Mouse (Mus musculus): ENCODE data around the gene Capn12. TPM values are rescaled to one million over a fixed set of nuclear protein-coding genes. Genes with fewer than 3 reads are reported as not detected.
"Not testable (repeated sequence)": the region's sequence is repeated elsewhere in the genome, so short reads cannot be mapped to it uniquely, and the experiment has no call there.

Gene Capn12
- polyA plus RNA-seq, 1 experiment from 2014 or later = 0.80 TPM

DNA sequence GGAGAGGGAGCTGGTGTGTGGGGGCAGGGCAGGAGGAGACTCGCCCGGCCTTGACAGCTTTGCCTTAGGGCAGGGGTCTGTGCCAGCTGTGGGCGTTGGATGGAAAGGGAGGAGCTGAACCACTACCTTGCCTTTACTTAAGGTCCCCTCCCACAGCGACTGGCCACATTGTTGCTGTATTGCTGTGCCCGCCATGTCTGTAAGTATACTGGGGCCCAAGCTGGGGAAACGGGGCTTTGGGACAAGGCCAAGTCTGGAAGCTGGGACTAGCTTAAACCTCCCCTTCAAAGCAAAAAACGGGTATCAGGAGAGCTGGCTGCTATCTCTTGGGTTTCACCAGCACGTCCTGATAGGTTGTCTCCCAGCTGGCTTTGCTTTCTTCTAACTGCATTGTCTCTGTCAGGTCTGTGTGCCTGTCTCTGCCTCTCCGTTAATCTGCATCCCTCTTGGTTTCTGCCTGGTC is 16.9 kb upstream of the Capn12 start:
- ATAC-seq (replicated peaks) = no peak
- 38% methylated on average over 9 of the region's 9 CpGs for WGBS
- Histone ChIP-seq H3K27me3 (no peaks in the 10 kb centered on the region), H3K9ac (replicated peaks) (no peak overlapping the region), H3K36me3 (no peaks in the 10 kb centered on the region), H3K4me3 (no peak overlapping the region), H3K27ac (replicated peaks) (no peak overlapping the region), H3K4me1 (peaks cover 15% of the 10 kb centered on the region), H3K4me2 (replicated peaks) (peak overlapping the region; percentile 16; the same call in 1 of the 2 replicates), H3K9me3 (no peaks in the 10 kb centered on the region)

DNA sequence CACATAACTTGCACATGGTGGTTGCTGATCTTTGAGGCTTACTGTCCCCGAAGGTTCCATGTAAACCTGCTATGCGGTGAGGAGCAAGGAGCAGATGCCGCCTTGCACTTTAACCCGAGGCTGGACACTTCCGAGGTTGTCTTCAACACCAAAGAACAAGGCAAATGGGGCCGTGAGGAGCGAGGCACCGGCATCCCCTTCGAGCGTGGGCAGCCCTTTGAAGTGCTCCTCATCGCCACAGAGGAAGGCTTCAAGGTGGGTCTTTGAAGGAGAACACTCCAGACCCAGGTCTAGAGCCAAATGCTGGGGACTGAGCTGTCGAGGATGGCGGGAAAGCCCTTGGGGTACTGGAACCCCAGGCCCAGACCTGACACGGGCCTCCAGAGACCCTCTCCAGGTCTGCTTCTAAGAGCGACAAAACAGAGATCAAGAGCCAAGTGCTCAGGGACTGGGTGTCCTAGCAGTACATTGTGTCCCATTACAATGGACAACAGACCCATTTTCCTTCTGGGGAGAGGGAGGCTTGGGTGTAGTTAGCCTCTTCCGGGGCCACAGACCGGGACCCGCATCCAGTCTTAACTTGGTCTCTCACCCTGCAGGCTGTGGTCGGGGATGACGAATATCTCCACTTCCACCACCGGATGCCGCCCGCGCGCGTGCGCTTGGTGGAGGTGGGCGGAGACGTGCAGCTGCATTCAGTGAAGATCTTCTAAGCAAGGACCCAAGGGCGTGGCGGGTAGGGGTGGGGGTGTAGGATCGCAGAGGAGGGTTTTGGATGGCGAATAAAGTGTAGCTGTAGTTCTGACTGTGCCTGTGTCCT is 15.5 kb upstream of the Capn12 start:
- Histone ChIP-seq H3K27me3 (no peaks in the 10 kb centered on the region), H3K4me1 (peaks cover 15% of the 10 kb centered on the region), H3K9ac (replicated peaks) (peak overlapping the region; percentile 36), H3K4me3 (peak overlapping the region; percentile 28), H3K9me3 (no peaks in the 10 kb centered on the region), H3K4me2 (replicated peaks) (peak overlapping the region; percentile 47), H3K27ac (replicated peaks) (no peak overlapping the region), H3K36me3 (no peaks in the 10 kb centered on the region)
- peak; percentile 46; the same call in 1 of the 2 replicates for ATAC-seq (replicated peaks)
- WGBS = 46% methylated on average over 33 of the region's 33 CpGs

- Histone ChIP-seq H3K4me2 (replicated peaks) (no peak overlapping the region), H3K4me1 (peaks cover 15% of the 10 kb centered on the region), H3K9me3 (no peaks in the 10 kb centered on the region), H3K36me3 (no peaks in the 10 kb centered on the region), H3K27ac (replicated peaks) (no peak overlapping the region), H3K4me3 (no peak overlapping the region), H3K9ac (replicated peaks) (no peak overlapping the region), H3K27me3 (no peaks in the 10 kb centered on the region)
- no peak for ATAC-seq (replicated peaks)
- WGBS = 92% methylated on average over 28 of the region's 28 CpGs
These were observed 14.3 kb upstream of the Capn12 start for GRCm38 (mm10) chr7:28866769-28867507.

DNA sequence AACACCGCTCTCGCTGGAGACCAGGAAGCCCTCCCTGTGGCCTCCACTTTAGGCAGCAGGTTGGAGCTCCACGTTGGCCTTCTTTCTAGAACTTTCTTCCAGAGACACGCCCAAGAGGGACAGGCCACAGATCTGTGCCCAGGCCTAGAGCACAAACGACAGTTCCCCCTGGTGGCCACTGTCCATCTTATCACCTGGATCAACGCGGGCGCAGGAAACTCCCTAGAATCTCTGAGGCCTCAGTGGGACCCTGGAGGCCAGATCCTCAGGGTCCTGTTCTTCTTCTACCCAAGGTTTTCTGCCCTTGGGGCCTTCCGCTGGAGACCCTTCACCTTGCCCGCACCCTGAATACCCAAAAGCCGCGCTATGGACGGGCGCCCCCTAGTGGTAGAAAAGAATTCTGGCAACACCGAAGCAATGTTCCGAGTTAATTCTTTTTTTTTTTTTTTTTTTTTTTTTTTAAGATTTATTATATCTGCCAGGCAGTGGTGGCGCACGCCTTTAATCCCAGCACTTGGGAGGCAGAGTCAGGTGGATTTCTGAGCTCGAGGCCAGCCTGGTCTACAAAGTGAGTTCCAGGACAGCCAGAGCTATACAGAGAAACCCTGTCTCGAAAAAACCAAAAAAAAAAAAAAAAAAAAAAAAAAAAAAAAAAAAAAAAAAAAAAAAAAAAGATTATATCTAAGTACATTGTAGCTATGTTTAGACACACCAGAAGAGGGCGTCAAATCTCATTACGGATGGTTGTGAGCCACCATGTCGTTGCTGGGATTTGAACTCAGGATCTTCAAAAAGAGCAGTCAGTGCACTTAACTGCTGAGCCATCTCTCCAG is 13.5 kb upstream of the Capn12 start:
- not testable (repeated sequence) for H3K27me3 ChIP-seq; H3K4me2 ChIP-seq (replicated peaks); H3K27ac ChIP-seq (replicated peaks); H3K9ac ChIP-seq (replicated peaks); H3K9me3 ChIP-seq; ATAC-seq (replicated peaks); H3K4me3 ChIP-seq; H3K36me3 ChIP-seq
- 31% methylated on average over 23 of the region's 23 CpGs for WGBS
- peaks cover 15% of the 10 kb centered on the region for H3K4me1 ChIP-seq

- WGBS = 89% methylated on average over 24 of the region's 24 CpGs
- Histone ChIP-seq H3K4me1 (peaks cover 3% of the 10 kb centered on the region; the same call in 1 of the 2 replicates), H3K27ac (replicated peaks) (no peak overlapping the region)
These were observed 10.1 kb upstream of the Capn12 start for GRCm38 (mm10) chr7:28870901-28871664.

GRCm38 (mm10) chr7:28874565-28874964 is 6.7 kb upstream of the Capn12 start:
- 74% methylated on average over 2 of the region's 2 CpGs for WGBS
- H3K36me3 ChIP-seq = no peaks in the 10 kb centered on the region
- H3K27me3 ChIP-seq = no peaks in the 10 kb centered on the region

More at GRCm38 (mm10) chr7:28870901-28871664, 10.1 kb upstream of the Capn12 start:
- no peak overlapping the region for H3K4me2 ChIP-seq (replicated peaks)
- H3K4me3 ChIP-seq = no peak overlapping the region
- no peaks in the 10 kb centered on the region for H3K9me3 ChIP-seq
- no peak for ATAC-seq (replicated peaks)
- no peak overlapping the region for H3K9ac ChIP-seq (replicated peaks)
- H3K27me3 ChIP-seq = no peaks in the 10 kb centered on the region
- no peaks in the 10 kb centered on the region for H3K36me3 ChIP-seq

DNA sequence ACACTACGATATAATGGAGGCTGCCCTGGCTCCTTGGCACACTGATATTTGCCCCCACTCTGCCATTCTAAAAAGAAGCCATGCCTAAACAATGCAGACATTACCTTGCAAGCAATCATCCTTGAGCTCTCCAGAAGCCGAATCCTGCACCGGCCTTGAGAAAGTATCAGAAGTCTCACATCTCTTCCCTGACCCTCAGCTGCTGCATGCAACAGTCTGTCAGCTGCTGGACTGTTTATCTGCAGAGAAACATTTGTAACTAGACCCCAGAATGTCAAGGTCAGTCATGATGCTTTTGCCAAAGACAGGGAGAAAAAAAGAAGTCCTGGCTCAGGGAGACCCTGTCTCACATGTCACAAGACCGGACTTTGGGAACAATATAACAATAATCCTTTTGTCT is 5.1 kb upstream of the Capn12 start:
- 84% methylated on average over 4 of the region's 4 CpGs for WGBS
- ATAC-seq (replicated peaks) = no peak
- no peak overlapping the region for H3K27ac ChIP-seq (replicated peaks)
- H3K4me2 ChIP-seq (replicated peaks) = no peak overlapping the region
- H3K9ac ChIP-seq (replicated peaks) = no peak overlapping the region
- no peaks in the 10 kb centered on the region for H3K4me1 ChIP-seq
- H3K27me3 ChIP-seq = no peaks in the 10 kb centered on the region
- no peaks in the 10 kb centered on the region for H3K9me3 ChIP-seq
- no peak overlapping the region for H3K4me3 ChIP-seq
- H3K36me3 ChIP-seq = no peaks in the 10 kb centered on the region

More at GRCm38 (mm10) chr7:28874565-28874964, 6.7 kb upstream of the Capn12 start:
- no peak for ATAC-seq (replicated peaks)
- H3K4me3 ChIP-seq = no peak overlapping the region
- no peak overlapping the region for H3K27ac ChIP-seq (replicated peaks)
- H3K4me1 ChIP-seq = no peaks in the 10 kb centered on the region
- no peak overlapping the region for H3K9ac ChIP-seq (replicated peaks)
- H3K9me3 ChIP-seq = no peaks in the 10 kb centered on the region
- H3K4me2 ChIP-seq (replicated peaks) = no peak overlapping the region

- H3K9ac ChIP-seq (replicated peaks) = no peak overlapping the region
- no peak overlapping the region for H3K4me2 ChIP-seq (replicated peaks)
- H3K27ac ChIP-seq (replicated peaks) = no peak overlapping the region
- H3K9me3 ChIP-seq = no peaks in the 10 kb centered on the region
- no peak overlapping the region for H3K4me3 ChIP-seq
- H3K27me3 ChIP-seq = no peaks in the 10 kb centered on the region
- H3K36me3 ChIP-seq = no peaks in the 10 kb centered on the region
- H3K4me1 ChIP-seq = no peaks in the 10 kb centered on the region
- WGBS = 90% methylated on average over 7 of the region's 7 CpGs
- no peak for ATAC-seq (replicated peaks)
These were observed 4.1 kb upstream of the Capn12 start for GRCm38 (mm10) chr7:28877155-28877554.

DNA sequence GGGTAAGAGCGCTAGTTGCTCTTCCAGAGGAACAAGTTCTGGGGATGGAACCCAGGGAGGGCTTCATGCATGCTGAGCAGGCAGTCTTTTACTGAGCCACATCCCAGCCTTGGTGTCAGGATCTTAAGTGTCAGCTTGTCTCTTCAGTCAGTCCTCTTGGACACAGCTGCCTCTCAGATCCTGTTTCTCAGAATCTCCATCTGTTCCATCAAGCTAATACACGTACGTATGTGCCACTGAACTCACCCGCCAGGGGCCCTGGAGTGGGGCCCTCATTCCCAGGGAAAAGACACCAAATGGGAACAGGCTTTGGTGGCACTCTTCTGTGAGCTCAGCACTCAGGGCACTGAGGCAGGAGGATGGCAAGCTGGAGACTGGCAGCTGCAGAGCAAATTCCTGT is 3.4 kb upstream of the Capn12 start:
- no peak for ATAC-seq (replicated peaks)
- no peaks in the 10 kb centered on the region for H3K27me3 ChIP-seq

GRCm38 (mm10) chr7:28879606-28880005 is 1.6 kb upstream of the Capn12 start:
- WGBS = 75% methylated on average over 7 of the region's 7 CpGs
- Histone ChIP-seq H3K4me3 (no peak overlapping the region), H3K4me2 (replicated peaks) (no peak overlapping the region), H3K4me1 (no peaks in the 10 kb centered on the region), H3K36me3 (no peaks in the 10 kb centered on the region), H3K27me3 (no peaks in the 10 kb centered on the region), H3K27ac (replicated peaks) (no peak overlapping the region), H3K9ac (replicated peaks) (no peak overlapping the region), H3K9me3 (no peaks in the 10 kb centered on the region)
- ATAC-seq (replicated peaks) = no peak

More for the DNA sequence above, 3.4 kb upstream of the Capn12 start:
- no peak overlapping the region for H3K4me2 ChIP-seq (replicated peaks)
- H3K27ac ChIP-seq (replicated peaks) = no peak overlapping the region
- no peak overlapping the region for H3K4me3 ChIP-seq
- 79% methylated on average over 4 of the region's 4 CpGs for WGBS
- H3K4me1 ChIP-seq = no peaks in the 10 kb centered on the region
- H3K36me3 ChIP-seq = no peaks in the 10 kb centered on the region
- no peaks in the 10 kb centered on the region for H3K9me3 ChIP-seq
- H3K9ac ChIP-seq (replicated peaks) = no peak overlapping the region

DNA sequence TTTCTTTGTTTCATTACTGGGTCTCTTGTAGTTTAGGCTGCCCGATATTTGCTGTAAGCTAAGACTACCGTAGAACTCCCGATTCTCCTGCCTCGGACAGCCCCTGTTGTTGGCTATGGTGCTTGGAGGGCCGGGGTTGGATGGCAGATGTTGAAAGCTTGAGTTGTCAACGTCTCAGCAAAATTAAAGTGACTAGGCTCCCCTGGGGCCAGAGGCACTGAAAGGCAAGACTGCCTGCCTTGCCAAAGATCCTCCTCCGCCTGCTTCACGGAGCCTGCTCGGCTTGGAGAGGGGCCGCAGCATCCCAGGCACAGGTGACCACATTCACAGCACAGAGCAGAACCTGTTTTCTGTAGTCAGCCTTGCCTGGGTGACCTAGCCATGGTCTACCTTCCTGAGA is 668 bp upstream of the Capn12 start:
- no peak for ATAC-seq (replicated peaks)
- no peak overlapping the region for H3K4me2 ChIP-seq (replicated peaks)
- no peak overlapping the region for H3K27ac ChIP-seq (replicated peaks)
- no peaks in the 10 kb centered on the region for H3K36me3 ChIP-seq
- no peaks in the 10 kb centered on the region for H3K27me3 ChIP-seq
- no peak overlapping the region for H3K4me3 ChIP-seq
- no peak overlapping the region for H3K9ac ChIP-seq (replicated peaks)
- H3K9me3 ChIP-seq = no peaks in the 10 kb centered on the region
- no peaks in the 10 kb centered on the region for H3K4me1 ChIP-seq
- 74% methylated on average over 10 of the region's 10 CpGs for WGBS

Measured in forebrain, embryonic 15.5 days (tissue).